ENCODE assay signal across 13 mouse cellular contexts in genomic region chr3:50932397-50933089, GRCm38 (mm10).
DNase-seq lines count a peak whose midpoint lies in the region; ATAC-seq and TF ChIP-seq lines count a peak whose summit lies in the region.
"Had no signal": no experiment of that assay in that cellular context is flagged by ENCODE, and none has a peak within 500 bp of the region (broad histone marks: within the 10 kb centered on the region; RNA-seq: fewer than 3 reads in every experiment).

No protein-coding gene starts in this region.

- no peak overlapping the region for H3K9ac ChIP-seq in midbrain, embryonic 14.5 days (replicated peaks; ENCODE audit: low read length)
- H3K9ac ChIP-seq: kidney, embryonic 15.5 days; lung, embryonic 15.5 days had no signal

- DNase-seq in adrenal gland, adult 2 months, result peak; percentile 6
- DNase-seq in adrenal gland, postnatal 36 days, result no peak
- no peak for DNase-seq in layer of hippocampus, adult 2 months (ENCODE audit: low spot score in 2 of 2)
- DNase-seq in layer of hippocampus, adult 9-10 months (ENCODE audit: low spot score), result no peak
- peak; percentile 65 to 77 for DNase-seq in cerebellum, postnatal 25 days
- peak; percentile 14 for DNase-seq in midbrain, embryonic 14.5 days
- DNase-seq in c-Kit-positive CD71-positive TER-119-positive erythroid progenitor cells, embryonic 14.5 days (ENCODE audit: low spot score), result no peak
- no peak for DNase-seq in gastrocnemius, postnatal 36 days
- DNase-seq: heart, postnatal 10 days; right cerebral cortex, postnatal 14 days had no signal

- H3K4me3 ChIP-seq in layer of hippocampus, adult 2 months, result no peak overlapping the region
- H3K4me3 ChIP-seq in midbrain, embryonic 14.5 days (replicated peaks; ENCODE audit: low read depth, low read length), result no peak overlapping the region
- H3K4me3 ChIP-seq: kidney, embryonic 15.5 days; lung, embryonic 15.5 days had no signal

- H3K9me3 ChIP-seq in midbrain, embryonic 14.5 days (ENCODE audit: control insufficient read depth, low read length), result no peaks in the 10 kb centered on the region
- H3K9me3 ChIP-seq: G1E; kidney, embryonic 15.5 days; lung, embryonic 15.5 days had no signal

- H3K27me3 ChIP-seq in midbrain, embryonic 14.5 days (ENCODE audit: control insufficient read depth, insufficient read depth, low read length), result no peaks in the 10 kb centered on the region
- H3K27me3 ChIP-seq: kidney, embryonic 15.5 days; lung, embryonic 15.5 days had no signal

- H3K36me3 ChIP-seq in midbrain, embryonic 14.5 days (ENCODE audit: control insufficient read depth, insufficient read depth, low read length), result no peaks in the 10 kb centered on the region
- H3K36me3 ChIP-seq: G1E; kidney, embryonic 15.5 days; lung, embryonic 15.5 days had no signal

- TF ChIP-seq CTCF in layer of hippocampus, adult 2 months (conservative IDR thresholded peaks at IDR 0.05), result no peak

- H3K27ac ChIP-seq in layer of hippocampus, adult 2 months, result peak overlapping the region; percentile 64
- 0 out of 2 replicates have a peak overlapping the region, but pooled peaks have one; percentile 15 for H3K27ac ChIP-seq in midbrain, embryonic 14.5 days (replicated peaks; ENCODE audit: low read depth, low read length)
- H3K27ac ChIP-seq: kidney, embryonic 15.5 days; lung, embryonic 15.5 days had no signal

- intact Hi-C loops in gastrocnemius, postnatal 36 days (cut with DNase I), result no loop called here

- 72% methylated on average over 10 of the region's 10 CpGs for WGBS in midbrain, embryonic 14.5 days

- ATAC-seq in midbrain, embryonic 14.5 days (ENCODE audit: low FRiP score, low TSS enrichment), result no peak

- H3K4me1 ChIP-seq in midbrain, embryonic 14.5 days (ENCODE audit: control insufficient read depth, insufficient read depth, low read length), result no peaks in the 10 kb centered on the region
- H3K4me1 ChIP-seq: kidney, embryonic 15.5 days had no signal

- H3K4me2 ChIP-seq in midbrain, embryonic 14.5 days (ENCODE audit: low read length), result no peak overlapping the region
- H3K4me2 ChIP-seq: kidney, embryonic 15.5 days; lung, embryonic 15.5 days had no signal

Comparison
In these comparisons a context has a peak if more than half of its experiments do, and no peak if none do; other contexts are left out.
1. DNase-seq: peak in adrenal gland, adult 2 months (single experiment), cerebellum, postnatal 25 days (2 of 2) and midbrain, embryonic 14.5 days (single experiment); none in adrenal gland, postnatal 36 days (0 of 2), layer of hippocampus, adult 2 months (0 of 2), layer of hippocampus, adult 9-10 months (single experiment), c-Kit-positive CD71-positive TER-119-positive erythroid progenitor cells, embryonic 14.5 days (single experiment) and gastrocnemius, postnatal 36 days (0 of 2).